ENCODE assay signal across 8 mouse cellular contexts in genomic region chr6:91960028-91960811, GRCm38 (mm10). TPM values are rescaled to one million over a fixed set of nuclear protein-coding genes. Genes with fewer than 3 reads are reported as not detected.
DNase-seq lines count a peak whose midpoint lies in the region; ATAC-seq and TF ChIP-seq lines count a peak whose summit lies in the region.

No protein-coding gene starts in this region.

- TF ChIP-seq POLR2A in cortical plate, adult 2 months (IDR thresholded peaks at IDR 0.05; ENCODE audit: extremely low read depth, insufficient read depth, low read length), result no peak

- H3K27ac ChIP-seq in cortical plate, adult 2 months (ENCODE audit: insufficient read depth, low read length), result peak overlapping the region; percentile 55; the same call in 1 of the 2 replicates
- peak overlapping the region; percentile 90 for H3K27ac ChIP-seq in lung, embryonic 16.5 days (ENCODE audit: low read length)
- H3K27ac ChIP-seq in forebrain, embryonic 14.5 days (ENCODE audit: low read depth, low read length), result no peak overlapping the region
- no peak overlapping the region for H3K27ac ChIP-seq in hindbrain, embryonic 12.5 days

- DNase-seq in gastrocnemius, postnatal 10 days, result peak; percentile 24
- DNase-seq in kidney, adult 18-20 months, result peak; percentile 60
- DNase-seq in cerebellum, adult 11 months, result no peak
- DNase-seq in right cerebral cortex, adult 2 months (ENCODE audit: low spot score in 2 of 2), result no peak
- no peak for DNase-seq in forebrain, embryonic 14.5 days (ENCODE audit: low spot score)

- H3K4me3 ChIP-seq in cortical plate, adult 2 months (ENCODE audit: insufficient read depth, low read length), result no peak overlapping the region
- H3K4me3 ChIP-seq in lung, embryonic 16.5 days (ENCODE audit: low read length), result peak overlapping the region; percentile 28
- H3K4me3 ChIP-seq in forebrain, embryonic 14.5 days (ENCODE audit: low read depth, low read length), result no peak overlapping the region
- H3K4me3 ChIP-seq in hindbrain, embryonic 12.5 days, result no peak overlapping the region

- ATAC-seq in lung, embryonic 16.5 days (ENCODE audit: low read depth), result peak; percentile 90
- no peak for ATAC-seq in forebrain, embryonic 14.5 days
- no peak for ATAC-seq in hindbrain, embryonic 12.5 days (ENCODE audit: low FRiP score)

- 14% methylated on average over 8 of the region's 8 CpGs for WGBS in lung, embryonic 16.5 days
- WGBS in forebrain, embryonic 14.5 days, result 69% methylated on average over 8 of the region's 8 CpGs
- WGBS in hindbrain, embryonic 12.5 days, result 58% methylated on average over 8 of the region's 8 CpGs

- no peaks in the 10 kb centered on the region for H3K36me3 ChIP-seq in lung, embryonic 16.5 days (ENCODE audit: control insufficient read depth, insufficient read depth, low read length)
- H3K36me3 ChIP-seq in forebrain, embryonic 14.5 days (ENCODE audit: control insufficient read depth, insufficient read depth, low read length), result no peaks in the 10 kb centered on the region
- no peaks in the 10 kb centered on the region for H3K36me3 ChIP-seq in hindbrain, embryonic 12.5 days

- no peaks in the 10 kb centered on the region for H3K27me3 ChIP-seq in lung, embryonic 16.5 days (ENCODE audit: control insufficient read depth, insufficient read depth, low read depth, low read length)
- no peaks in the 10 kb centered on the region for H3K27me3 ChIP-seq in forebrain, embryonic 14.5 days (replicated peaks; ENCODE audit: control insufficient read depth, insufficient read depth, low read length)
- H3K27me3 ChIP-seq in hindbrain, embryonic 12.5 days, result peaks cover 9% of the 10 kb centered on the region

- H3K4me1 ChIP-seq in cortical plate, adult 2 months (ENCODE audit: control insufficient read depth, insufficient read depth, low read length), result no peaks in the 10 kb centered on the region
- H3K4me1 ChIP-seq in lung, embryonic 16.5 days (replicated peaks; ENCODE audit: control insufficient read depth, insufficient read depth, low read length), result peaks cover 15% of the 10 kb centered on the region
- H3K4me1 ChIP-seq in forebrain, embryonic 14.5 days (ENCODE audit: control insufficient read depth, insufficient read depth, low read length), result no peaks in the 10 kb centered on the region
- H3K4me1 ChIP-seq in hindbrain, embryonic 12.5 days, result peaks cover 3% of the 10 kb centered on the region

- H3K9ac ChIP-seq in lung, embryonic 16.5 days (ENCODE audit: low read length), result peak overlapping the region; percentile 49
- H3K9ac ChIP-seq in forebrain, embryonic 14.5 days (ENCODE audit: low read length), result no peak overlapping the region
- no peak overlapping the region for H3K9ac ChIP-seq in hindbrain, embryonic 12.5 days

- peak overlapping the region; percentile 45 for H3K4me2 ChIP-seq in lung, embryonic 16.5 days (ENCODE audit: low read depth, low read length)
- H3K4me2 ChIP-seq in forebrain, embryonic 14.5 days (ENCODE audit: low read length), result no peak overlapping the region
- H3K4me2 ChIP-seq in hindbrain, embryonic 12.5 days (replicated peaks), result no peak overlapping the region

- TF ChIP-seq CTCF in cortical plate, adult 2 months (IDR thresholded peaks at IDR 0.05; ENCODE audit: extremely low read depth, insufficient read depth, low read length), result no peak

- H3K9me3 ChIP-seq in lung, embryonic 16.5 days (ENCODE audit: control insufficient read depth, low read length), result no peaks in the 10 kb centered on the region
- no peaks in the 10 kb centered on the region for H3K9me3 ChIP-seq in forebrain, embryonic 14.5 days (replicated peaks; ENCODE audit: control insufficient read depth, low read length)
- H3K9me3 ChIP-seq in hindbrain, embryonic 12.5 days (replicated peaks), result no peaks in the 10 kb centered on the region

RNA-seq across cellular contexts. Expression of gene Fgd5, which starts 18.5 kb away (rescaled TPM):
- 4.0 and 5.0 TPM in 2 replicates for polyA plus RNA-seq in cortical plate, adult 2 months (2012; rRNA removed)
- 10 to 100 TPM; 12.7 to 16.1 TPM for total RNA-seq in gastrocnemius, postnatal 10 days (2021)
- polyA plus RNA-seq in lung, embryonic 16.5 days (2015; fragmentation: Nextera tagmentation; extraction: Ambion mirVana), result 21.0 and 22.9 TPM in 2 replicates
- polyA plus RNA-seq in forebrain, embryonic 14.5 days (2014; fragmentation: Nextera tagmentation; extraction: Ambion mirVana), result 5.6 and 6.3 TPM in 2 replicates
- polyA plus RNA-seq in hindbrain, embryonic 12.5 days (2016; fragmentation: Nextera tagmentation; extraction: Ambion mirVana), result 13.3 and 13.7 TPM in 2 replicates

RNA-seq across cellular contexts. Expression of gene 4930590J08Rik, which starts 57.6 kb away (rescaled TPM):
- 2.2 and 2.9 TPM in 2 replicates for polyA plus RNA-seq in cortical plate, adult 2 months (2012; rRNA removed)
- 1 to 10 TPM in 1 of 2 experiments, under 1 TPM in 1; 0.80 to 1.3 TPM for total RNA-seq in gastrocnemius, postnatal 10 days (2021)
- 0.10 and 0.31 TPM in 2 replicates for polyA plus RNA-seq in lung, embryonic 16.5 days (2015; fragmentation: Nextera tagmentation; extraction: Ambion mirVana)
- polyA plus RNA-seq in forebrain, embryonic 14.5 days (2014; fragmentation: Nextera tagmentation; extraction: Ambion mirVana), result 0.61 and 0.70 TPM in 2 replicates
- 0.63 and 1.2 TPM in 2 replicates for polyA plus RNA-seq in hindbrain, embryonic 12.5 days (2016; fragmentation: Nextera tagmentation; extraction: Ambion mirVana)

Comparison
In these comparisons a context has a peak if more than half of its experiments do, and no peak if none do; other contexts are left out.
1. H3K27ac ChIP-seq: peak in cortical plate, adult 2 months (single experiment) and lung, embryonic 16.5 days (single experiment); none in forebrain, embryonic 14.5 days (single experiment) and hindbrain, embryonic 12.5 days (single experiment).
2. DNase-seq: peak in gastrocnemius, postnatal 10 days (single experiment) and kidney, adult 18-20 months (single experiment); none in cerebellum, adult 11 months (single experiment), right cerebral cortex, adult 2 months (0 of 2) and forebrain, embryonic 14.5 days (single experiment).